Mouse (Mus musculus) limb, embryonic 14.5 days (tissue): ENCODE data around the gene Ffar2. TPM values are rescaled to one million over a fixed set of nuclear protein-coding genes. Genes with fewer than 3 reads are reported as not detected.

Source experiments
- ATAC-seq: fragments of 200-750 bp; cut with Nextera tagmentation; 2 replicates; pipeline ENCODE4 v1.8.0; 2017; ENCODE audit warnings: low read depth, moderate number of reproducible peaks, moderate TSS enrichment; ENCODE audit not compliant: low FRiP score
- DNase-seq: peaks from one replicate; pipeline ENCODE4 v3.0.0-alpha.2; 2015; ENCODE audit warnings: low spot score
- H3K27ac ChIP-seq: fragments of 300-500 bp; sonication (generic); replicated peaks from 2 replicates; pipeline ENCODE4 v1.5.1; 2014; ENCODE audit warnings: low read depth, mild to moderate bottlenecking, low read length, moderate library complexity, mixed read lengths
- H3K27me3 ChIP-seq: fragments of 300-500 bp; sonication (generic); 2 replicates; pipeline ENCODE4 v1.6.1; 2014; ENCODE audit warnings: low read length, mixed read lengths; ENCODE audit not compliant: control insufficient read depth, insufficient read depth
- H3K36me3 ChIP-seq: fragments of 300-500 bp; sonication (generic); 2 replicates; pipeline ENCODE4 v1.6.1; 2014; ENCODE audit warnings: mild to moderate bottlenecking, low read length, moderate library complexity, mixed read lengths; ENCODE audit not compliant: control insufficient read depth, insufficient read depth
- H3K4me1 ChIP-seq: fragments of 300-500 bp; sonication (generic); 2 replicates; pipeline ENCODE4 v1.6.1; 2014; ENCODE audit warnings: antibody characterized with exemption, low read length, mixed read lengths; ENCODE audit not compliant: control insufficient read depth, insufficient read depth
- H3K4me2 ChIP-seq: fragments of 300-500 bp; sonication (generic); replicated peaks from 2 replicates; pipeline ENCODE4 v1.6.1; 2014; ENCODE audit warnings: low read depth, mild to moderate bottlenecking, low read length, moderate library complexity; ENCODE audit not compliant: severe bottlenecking
- H3K4me3 ChIP-seq: fragments of 300-500 bp; sonication (generic); replicated peaks from 2 replicates; pipeline ENCODE4 v1.5.1; 2014; ENCODE audit warnings: low read length
- H3K9ac ChIP-seq: fragments of 300-500 bp; sonication (generic); 2 replicates; pipeline ENCODE4 v1.6.1; 2014; ENCODE audit warnings: mild to moderate bottlenecking, low read depth, low read length, moderate library complexity; ENCODE audit not compliant: severe bottlenecking
- H3K9me3 ChIP-seq: fragments of 300-500 bp; sonication (generic); 2 replicates; pipeline ENCODE4 v1.6.1; 2016; ENCODE audit warnings: low read length; ENCODE audit not compliant: control insufficient read depth
- POLR2A ChIP-seq: fragments of 200-500 bp; IDR thresholded peaks from 2 replicates; pipeline ENCODE4 v1.8.0; 2012; ENCODE audit warnings: inconsistent platforms, mild to moderate bottlenecking, moderate library complexity, borderline replicate concordance; ENCODE audit not compliant: insufficient read depth, insufficient read length; ENCODE audit errors: extremely low read depth
- WGBS: fragments of 180-500 bp; shearing (Covaris S2); extraction: QIAGEN DNeasy Blood & Tissue Kit; methylation state at CpG from one replicate; pipeline ENCODE4 v1.1.7; 2014; 5-methylcytosine and 5-hydroxymethylcytosine counted together
- polyA plus RNA-seq, 2 experiments: library from polyadenylated mRNA; depleted of rRNA in 1 of 2; stranded (reverse) in 1 of 2; unstranded in 1 of 2; fragments of >200 nt; fragmentation: Nextera tagmentation in 1 of 2; extraction: Ambion mirVana in 1 of 2; gene quantifications; 2 replicates each; pipeline versions ENCODE4 v1.2.1 to v1.2.3; 2012 to 2014

Ffar2 gene
- polyA plus RNA-seq, 2 experiments: 0.18 TPM; not detected in 1

GRCm38 (mm10) chr7:30811757-30812290, 11.8 kb downstream of the Ffar2 start:
- 45% methylated on average over 9 of the region's 9 CpGs for WGBS

DNA sequence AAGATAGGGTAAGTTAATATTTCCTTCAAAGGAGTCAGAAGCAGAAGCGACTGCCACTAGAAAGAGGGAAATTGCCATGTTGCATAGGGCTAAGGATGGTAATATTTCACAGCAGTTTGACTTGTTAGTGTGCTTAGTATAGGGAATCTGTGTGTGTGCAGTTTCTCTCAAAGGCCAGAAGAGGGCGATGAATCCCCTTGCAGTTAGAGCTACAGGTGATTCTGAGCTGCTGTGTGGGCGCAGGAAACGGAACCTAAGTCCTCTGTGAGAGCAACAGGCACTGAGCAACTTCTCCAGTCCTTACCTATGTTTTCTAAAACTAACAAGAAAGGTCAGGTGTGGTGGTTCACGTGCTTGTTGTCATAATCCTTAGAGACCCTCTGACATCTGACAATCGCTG, 13.3 kb downstream of the Ffar2 start:
- no peak for DNase-seq
- Histone ChIP-seq H3K27me3 (no peaks in the 10 kb centered on the region), H3K9me3 (no peaks in the 10 kb centered on the region), H3K4me2 (no peak overlapping the region), H3K36me3 (no peaks in the 10 kb centered on the region), H3K4me3 (no peak overlapping the region), H3K4me1 (no peaks in the 10 kb centered on the region), H3K27ac (no peak overlapping the region), H3K9ac (no peak overlapping the region)
- no peak for TF ChIP-seq POLR2A
- no peak for ATAC-seq
- WGBS: 55% methylated on average over 6 of the region's 6 CpGs

More at GRCm38 (mm10) chr7:30811757-30812290, 11.8 kb downstream of the Ffar2 start:
- H3K27ac ChIP-seq: no peak overlapping the region
- no peak overlapping the region for H3K4me2 ChIP-seq
- TF ChIP-seq POLR2A: no peak
- H3K4me3 ChIP-seq: no peak overlapping the region
- ATAC-seq (no peak), DNase-seq (no peak)
- H3K4me1 ChIP-seq: no peaks in the 10 kb centered on the region
- no peaks in the 10 kb centered on the region for H3K36me3 ChIP-seq
- no peaks in the 10 kb centered on the region for H3K27me3 ChIP-seq
- H3K9ac ChIP-seq: no peak overlapping the region
- H3K9me3 ChIP-seq: no peaks in the 10 kb centered on the region

- ATAC-seq (no peak), DNase-seq (no peak)
- TF ChIP-seq POLR2A: no peak
- H3K4me3 ChIP-seq: no peak overlapping the region
- no peaks in the 10 kb centered on the region for H3K4me1 ChIP-seq
- no peaks in the 10 kb centered on the region for H3K36me3 ChIP-seq
- H3K9ac ChIP-seq: no peak overlapping the region
- no peak overlapping the region for H3K4me2 ChIP-seq
- no peaks in the 10 kb centered on the region for H3K27me3 ChIP-seq
- 49% methylated on average over 6 of the region's 6 CpGs for WGBS
- 0 out of 2 replicates have a peak, but pooled peaks cover 2% of the 10 kb centered on the region for H3K9me3 ChIP-seq
- no peak overlapping the region for H3K27ac ChIP-seq
These were observed 17.7 kb downstream of the Ffar2 start for GRCm38 (mm10) chr7:30805924-30806323.

DNA sequence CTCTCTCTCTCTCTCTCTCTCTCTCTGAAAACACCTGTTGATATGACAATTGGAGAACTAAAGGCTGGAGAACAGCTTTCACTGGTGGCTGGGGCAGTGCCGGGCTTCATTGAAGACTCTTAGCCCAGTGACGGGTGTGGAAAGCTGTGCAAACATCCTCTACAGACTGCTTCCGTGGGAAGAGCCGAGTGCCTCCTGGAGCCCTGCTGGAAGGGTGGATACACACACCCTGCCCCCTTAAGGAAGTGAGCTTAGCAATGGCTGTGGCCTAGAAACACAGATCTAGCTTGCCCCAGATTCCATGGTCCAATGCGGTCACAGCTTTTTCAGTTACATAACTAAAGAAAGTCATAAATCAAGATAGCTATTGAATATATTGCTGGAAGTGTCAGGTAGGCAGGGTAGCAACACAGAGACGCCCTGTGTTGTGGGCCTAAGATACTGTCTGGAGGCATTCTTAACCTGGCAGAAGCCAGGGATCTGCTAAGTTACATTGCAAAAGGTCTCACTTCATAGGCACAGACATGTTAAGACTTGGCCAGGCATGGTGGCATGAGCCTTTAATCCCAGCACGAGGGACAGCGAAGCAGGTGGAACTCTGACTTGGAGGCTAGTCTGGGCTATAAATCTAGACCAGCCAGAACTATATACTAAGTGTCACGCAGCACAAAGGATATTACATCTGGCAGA, 19.4 kb downstream of the Ffar2 start:
- no peak for TF ChIP-seq POLR2A
- Histone ChIP-seq H3K36me3 (no peaks in the 10 kb centered on the region), H3K9ac (no peak overlapping the region), H3K4me2 (no peak overlapping the region), H3K27ac (no peak overlapping the region), H3K4me1 (no peaks in the 10 kb centered on the region), H3K9me3 (peaks cover 8% of the 10 kb centered on the region), H3K4me3 (no peak overlapping the region), H3K27me3 (no peaks in the 10 kb centered on the region)
- WGBS: 71% methylated on average over 9 of the region's 9 CpGs
- ATAC-seq: no peak
- DNase-seq: no peak

- no peaks in the 10 kb centered on the region for H3K36me3 ChIP-seq
- H3K4me2 ChIP-seq: no peak overlapping the region
- H3K27me3 ChIP-seq: no peaks in the 10 kb centered on the region
- no peaks in the 10 kb centered on the region for H3K4me1 ChIP-seq
- no peak overlapping the region for H3K27ac ChIP-seq
- no peak overlapping the region for H3K4me3 ChIP-seq
- DNase-seq (no peak), ATAC-seq (no peak)
- WGBS: 94% methylated on average over 3 of the region's 3 CpGs
- H3K9me3 ChIP-seq: peaks cover 8% of the 10 kb centered on the region
- no peak for TF ChIP-seq POLR2A
- H3K9ac ChIP-seq: no peak overlapping the region
These were observed 20.3 kb downstream of the Ffar2 start for GRCm38 (mm10) chr7:30803256-30803655.

DNA sequence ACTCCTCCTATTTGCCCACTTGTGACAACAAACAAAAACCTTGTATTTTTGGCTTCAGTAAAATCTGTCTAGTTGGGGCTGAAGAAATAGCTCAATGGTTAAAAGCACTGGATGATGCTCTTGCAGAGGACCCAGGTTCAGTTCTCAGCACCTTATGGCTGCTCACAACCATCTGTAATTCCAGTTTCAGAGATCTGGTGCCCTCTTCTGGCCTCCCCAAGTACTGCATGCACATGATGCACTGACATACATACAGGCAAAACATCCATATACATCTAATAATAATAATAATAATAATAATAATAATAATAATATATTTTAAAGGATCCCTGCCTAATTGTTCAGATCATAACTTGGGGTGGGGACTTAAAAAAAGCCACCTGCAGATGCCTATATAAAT, 22.9 kb downstream of the Ffar2 start:
- Histone ChIP-seq H3K4me3 (no peak overlapping the region), H3K4me1 (no peaks in the 10 kb centered on the region), H3K4me2 (no peak overlapping the region), H3K27ac (no peak overlapping the region), H3K9me3 (peaks cover 8% of the 10 kb centered on the region), H3K27me3 (no peaks in the 10 kb centered on the region), H3K36me3 (no peaks in the 10 kb centered on the region), H3K9ac (no peak overlapping the region)
- ATAC-seq: no peak
- DNase-seq: no peak
- TF ChIP-seq POLR2A: no peak
